Mouse (Mus musculus) thymus, postnatal 14 days (tissue): Measurements from ENCODE around the gene Rnf180.
"Not testable (repeated sequence)": the region's sequence is repeated elsewhere in the genome, so short reads cannot be mapped to it uniquely, and the experiment has no call there.

Experiments used
- DNase-seq: peaks from one replicate; pipeline ENCODE4 v3.0.0; 2021

The Rnf180 gene

GRCm38 (mm10) chr13:105294715-105295114 lies at the start of gene Rnf180:
TSS of gene Rnf180 (minus strand) at chr13:105294815.
- no peak for DNase-seq

DNA sequence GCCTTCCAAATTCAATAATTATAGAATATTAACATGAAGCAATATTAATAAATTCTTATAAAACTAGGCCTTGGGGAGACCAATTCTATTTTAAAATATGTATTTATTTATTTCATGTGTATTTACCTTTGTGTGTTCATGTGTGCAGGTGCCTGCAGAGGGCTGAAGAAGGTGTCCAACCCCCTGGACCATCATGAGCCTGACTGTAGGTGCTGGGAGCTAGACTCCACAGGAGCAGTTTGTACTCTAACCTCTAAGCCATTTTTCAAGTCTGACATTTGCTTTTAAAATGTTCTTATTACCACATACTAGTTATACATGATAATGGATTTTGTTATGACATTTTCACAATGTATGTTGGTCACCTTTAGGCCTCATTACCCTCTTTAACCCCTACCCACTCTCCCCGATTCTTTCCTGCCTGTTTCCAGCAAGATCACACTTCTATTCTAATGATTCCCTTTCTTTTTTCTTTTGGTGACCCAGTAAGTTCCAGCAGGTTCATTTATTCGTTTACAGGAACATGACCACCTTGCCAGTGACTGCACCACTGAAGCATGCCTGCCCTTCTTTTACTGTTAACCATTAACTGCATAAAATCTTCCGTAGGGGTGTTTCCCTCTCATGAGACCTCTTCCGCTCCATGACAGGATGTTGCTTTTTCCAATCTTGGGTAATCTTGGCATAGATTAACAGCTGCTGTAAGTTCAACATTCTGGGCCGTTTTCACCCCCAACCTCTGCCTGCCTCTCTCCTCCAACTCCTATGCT lies 36.8 kb upstream of the Rnf180 start:
- no peak for DNase-seq

DNA sequence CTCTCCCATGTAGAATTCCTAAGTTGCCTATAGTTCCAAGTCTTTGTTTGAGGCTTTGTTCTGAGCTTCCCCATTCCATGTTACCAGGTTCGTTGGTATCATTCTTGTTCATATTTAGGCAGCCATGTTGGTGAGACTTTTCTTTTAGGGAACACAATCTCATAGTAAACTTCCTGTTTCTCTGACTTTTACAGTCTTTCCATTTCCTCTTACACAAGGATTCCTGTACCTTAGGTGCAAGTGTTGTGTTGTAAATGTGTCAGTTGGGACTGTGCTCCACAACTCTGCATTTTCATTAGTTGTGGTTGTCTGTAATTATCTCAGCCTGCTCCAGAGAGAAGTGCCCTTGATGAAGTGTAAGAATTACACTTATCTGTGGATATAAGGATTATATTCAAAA lies 32.3 kb upstream of the Rnf180 start:
- no peak for DNase-seq

DNA sequence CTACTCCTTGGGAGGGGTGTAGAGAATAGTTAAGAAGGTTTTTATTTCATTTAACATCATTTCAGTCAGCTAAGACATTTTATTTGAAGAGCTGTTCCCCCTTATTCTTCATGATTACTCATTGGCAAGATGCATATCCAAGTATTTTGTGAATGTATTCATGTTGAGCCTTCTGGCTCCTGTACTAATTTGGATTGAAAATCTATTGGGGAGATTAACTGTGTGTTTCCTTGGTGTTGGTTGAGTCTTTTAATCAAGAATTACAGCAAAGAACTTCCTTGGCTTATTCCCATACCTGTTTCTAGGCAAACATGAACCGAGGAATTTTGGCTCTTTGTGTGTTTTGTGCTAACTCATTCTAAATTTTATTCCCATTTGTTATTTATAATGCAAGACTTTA lies 22.3 kb upstream of the Rnf180 start:
- DNase-seq: no peak

GRCm38 (mm10) chr13:105316009-105316408 lies 21.4 kb upstream of the Rnf180 start:
- DNase-seq: no peak

DNA sequence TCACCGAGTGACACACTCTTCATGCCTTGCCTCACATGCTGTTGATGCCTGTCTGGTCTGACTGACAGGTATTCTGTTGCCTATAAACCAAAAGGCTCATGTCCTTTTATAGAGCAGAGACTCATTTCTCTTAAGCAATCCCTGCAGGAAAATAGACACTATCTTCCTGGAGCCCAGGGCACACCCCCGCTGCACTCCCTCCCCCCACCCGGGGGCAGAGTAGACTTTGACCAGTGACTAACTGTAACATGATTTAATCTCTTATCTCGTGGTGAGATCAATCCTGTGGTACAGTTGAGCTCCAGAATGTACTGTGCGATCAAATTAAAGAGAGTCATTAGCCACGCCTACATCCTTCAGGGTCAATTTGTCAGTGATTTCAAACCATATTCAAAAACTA lies 18.1 kb upstream of the Rnf180 start:
- no peak for DNase-seq

DNA sequence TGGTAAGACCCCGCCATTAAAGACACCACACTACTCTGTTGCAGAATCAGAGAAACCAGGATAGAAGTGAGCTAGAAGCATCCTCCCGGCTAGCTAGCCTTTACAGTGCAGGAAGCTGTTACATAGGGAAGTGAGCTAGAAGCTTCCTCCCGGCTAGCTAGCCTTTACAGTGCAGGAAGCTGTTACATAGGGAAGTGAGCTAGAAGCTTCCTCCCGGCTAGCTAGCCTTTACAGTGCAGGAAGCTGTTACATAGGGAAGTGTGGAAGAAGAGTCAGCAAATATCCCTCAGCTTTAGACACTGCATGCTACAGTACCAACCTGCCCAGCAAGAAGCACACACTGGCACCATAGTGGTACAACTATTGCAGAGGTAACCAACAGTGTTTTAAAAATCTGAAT lies 15.9 kb upstream of the Rnf180 start:
- DNase-seq: not testable (repeated sequence)

DNA sequence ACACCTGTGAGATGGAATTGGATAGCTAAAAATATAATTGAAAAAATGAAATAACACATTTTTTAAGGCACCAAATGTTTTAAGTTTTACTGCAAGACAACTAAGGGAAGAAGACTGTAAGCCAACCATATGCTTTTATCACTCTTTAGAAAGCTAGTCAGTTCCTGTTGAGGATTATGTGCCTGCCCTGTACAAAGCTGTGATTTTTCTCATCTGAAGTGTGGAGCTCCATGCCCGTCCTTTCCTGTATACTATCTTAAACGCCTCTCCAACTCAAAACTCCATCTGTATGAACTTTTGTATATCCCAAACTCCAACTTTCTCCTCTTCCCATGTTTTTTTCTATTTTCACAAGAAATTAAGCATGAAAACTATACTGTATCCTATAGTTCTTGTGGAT lies 10.9 kb upstream of the Rnf180 start:
- no peak for DNase-seq

- no peak for DNase-seq
Observed at GRCm38 (mm10) chr13:105304054-105304453, 9.4 kb upstream of the Rnf180 start.

GRCm38 (mm10) chr13:105300009-105300346 lies 5.4 kb upstream of the Rnf180 start:
- no peak for DNase-seq

DNA sequence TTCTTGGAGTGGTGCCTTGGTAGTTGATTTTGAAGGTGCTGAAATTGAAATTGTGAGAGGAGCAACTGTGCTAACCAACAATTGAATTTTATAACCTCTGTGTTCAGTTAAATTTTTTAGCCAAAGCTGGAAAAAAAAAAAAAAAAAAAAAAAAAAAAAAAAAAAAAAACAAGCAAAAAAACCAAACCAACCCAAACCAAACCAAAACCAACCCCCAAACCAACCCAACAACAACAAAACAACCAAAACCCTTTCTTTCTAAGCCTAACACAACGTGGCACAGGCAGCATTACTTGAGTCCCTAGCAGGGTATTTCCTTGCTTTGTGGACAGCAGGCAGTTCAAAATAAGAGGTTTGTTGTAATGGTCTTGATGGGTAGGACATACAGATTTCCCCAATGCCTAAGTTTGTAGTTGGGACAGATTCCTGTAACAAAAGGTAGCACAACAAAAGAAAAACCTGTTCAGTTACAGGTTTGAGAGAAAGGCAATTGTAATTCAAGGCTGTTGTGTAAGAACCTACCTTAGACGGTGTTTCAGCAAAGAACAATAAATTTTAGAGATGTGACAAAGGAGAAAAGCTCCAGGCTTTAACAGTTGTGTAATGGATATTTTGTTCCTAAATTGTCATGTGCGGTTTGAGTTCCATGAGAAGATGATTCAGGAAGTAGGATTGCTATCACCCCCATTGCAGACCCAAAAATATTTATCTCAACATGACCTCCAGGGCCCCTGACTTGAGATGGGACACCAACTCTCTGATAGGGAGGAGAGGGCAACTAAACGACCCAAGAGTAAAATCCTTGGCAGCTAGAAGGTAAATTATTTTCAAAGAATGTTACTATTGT lies 4.8 kb upstream of the Rnf180 start:
- DNase-seq: no peak

DNA sequence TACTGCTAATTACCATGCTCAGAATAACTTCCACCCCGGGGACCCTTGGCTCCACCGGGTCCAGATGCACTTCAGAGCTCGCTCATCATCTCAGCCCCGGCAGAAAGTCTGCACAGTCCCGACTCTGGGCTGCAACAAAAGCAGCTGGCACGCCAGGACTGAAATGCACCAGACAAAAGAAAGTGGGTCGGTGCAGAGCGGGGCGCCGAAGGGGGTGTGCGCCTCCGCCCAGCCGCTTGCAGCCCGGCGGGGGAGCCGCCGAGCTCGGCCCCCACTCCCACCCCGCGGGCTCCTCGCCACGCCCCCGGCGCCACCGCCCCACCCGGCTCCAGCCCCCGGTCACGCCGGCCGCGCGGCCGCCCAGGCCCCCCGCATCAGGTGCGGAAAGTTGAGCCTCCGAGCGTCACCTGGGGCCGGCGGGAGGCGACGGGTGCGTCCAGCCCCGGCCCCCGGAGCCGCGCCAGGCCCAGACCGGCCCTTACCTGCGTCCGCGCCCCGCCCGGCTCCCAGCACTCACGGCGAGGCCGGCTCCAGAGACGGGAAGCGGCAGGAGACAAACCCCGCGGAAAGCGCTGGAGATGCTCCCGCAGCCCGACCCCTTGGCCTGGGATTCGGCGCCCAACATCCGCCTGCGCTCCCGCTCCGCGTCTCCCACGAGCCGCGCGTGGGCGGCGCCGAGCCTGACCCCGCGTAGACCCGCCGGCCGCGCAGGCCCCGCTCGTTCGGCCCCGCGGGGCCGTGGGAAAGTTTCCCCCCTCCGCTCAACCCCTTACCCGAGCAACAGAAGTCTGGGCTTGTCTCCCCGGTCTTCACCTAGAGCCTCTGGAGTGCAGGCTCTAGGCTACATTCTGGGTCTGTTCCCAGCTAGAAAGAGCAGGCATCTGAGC lies 591 bp downstream of the Rnf180 start:
- DNase-seq: peak; percentile 47

DNA sequence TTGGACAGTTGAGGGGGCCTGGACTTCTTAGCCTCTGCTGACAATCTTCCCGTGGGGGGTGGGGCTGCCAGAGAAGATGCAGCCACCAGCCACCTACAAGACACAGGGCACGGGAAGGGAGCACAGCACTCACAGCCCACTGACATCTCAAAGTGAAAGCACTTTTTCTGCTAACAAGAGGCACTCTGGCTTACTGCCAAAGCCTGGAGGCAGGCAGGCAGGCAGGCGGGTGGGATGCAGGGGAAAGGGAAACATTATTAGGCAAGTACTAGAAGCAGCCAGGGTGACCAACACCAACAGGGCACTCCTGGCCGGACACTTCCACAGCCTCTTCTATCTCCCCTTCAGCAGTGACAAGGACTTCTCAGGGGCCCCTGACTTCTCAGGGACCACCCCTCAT lies 2.8 kb downstream of the Rnf180 start:
- peak; percentile 8 for DNase-seq

GRCm38 (mm10) chr13:105290594-105290993 lies 4.0 kb downstream of the Rnf180 start:
- DNase-seq: no peak

GRCm38 (mm10) chr13:105290021-105290420 lies 4.6 kb downstream of the Rnf180 start:
- DNase-seq: no peak

DNA sequence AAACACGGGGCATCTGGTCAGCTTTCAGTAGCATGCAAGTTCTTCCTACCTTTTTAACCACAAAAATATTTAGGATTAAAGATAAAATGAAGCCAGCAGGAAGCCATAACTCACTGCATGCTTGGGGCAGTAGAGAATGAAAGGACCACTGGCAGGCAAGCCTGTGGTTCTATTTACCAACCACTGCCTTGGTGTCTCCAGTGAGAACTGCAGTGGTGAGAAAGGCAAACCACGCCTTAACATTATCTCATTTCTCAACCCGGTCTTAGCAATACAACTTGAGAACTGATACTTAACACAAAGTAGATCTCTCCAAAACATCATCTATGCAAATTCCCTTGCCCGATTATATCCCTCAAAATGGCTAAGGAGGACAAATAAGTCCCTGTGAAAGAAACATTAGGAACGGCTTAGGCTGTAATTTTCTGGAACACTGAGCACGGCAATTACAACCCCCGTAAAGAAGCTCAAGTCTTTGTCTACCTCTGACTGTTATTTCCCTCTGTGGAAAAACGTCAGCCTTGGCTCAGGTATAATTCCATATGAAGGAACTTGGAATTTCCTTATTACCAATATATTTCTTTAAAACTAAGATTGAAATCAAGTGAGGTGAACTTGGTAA lies 15.1 kb downstream of the Rnf180 start:
- DNase-seq: no peak

GRCm38 (mm10) chr13:105270394-105271094 lies 24.1 kb downstream of the Rnf180 start:
- no peak for DNase-seq

- DNase-seq: no peak
Observed at GRCm38 (mm10) chr13:105267464-105267863, 27.2 kb downstream of the Rnf180 start.

GRCm38 (mm10) chr13:105266746-105267145 lies 27.9 kb downstream of the Rnf180 start:
- peak; percentile 54 for DNase-seq

DNA sequence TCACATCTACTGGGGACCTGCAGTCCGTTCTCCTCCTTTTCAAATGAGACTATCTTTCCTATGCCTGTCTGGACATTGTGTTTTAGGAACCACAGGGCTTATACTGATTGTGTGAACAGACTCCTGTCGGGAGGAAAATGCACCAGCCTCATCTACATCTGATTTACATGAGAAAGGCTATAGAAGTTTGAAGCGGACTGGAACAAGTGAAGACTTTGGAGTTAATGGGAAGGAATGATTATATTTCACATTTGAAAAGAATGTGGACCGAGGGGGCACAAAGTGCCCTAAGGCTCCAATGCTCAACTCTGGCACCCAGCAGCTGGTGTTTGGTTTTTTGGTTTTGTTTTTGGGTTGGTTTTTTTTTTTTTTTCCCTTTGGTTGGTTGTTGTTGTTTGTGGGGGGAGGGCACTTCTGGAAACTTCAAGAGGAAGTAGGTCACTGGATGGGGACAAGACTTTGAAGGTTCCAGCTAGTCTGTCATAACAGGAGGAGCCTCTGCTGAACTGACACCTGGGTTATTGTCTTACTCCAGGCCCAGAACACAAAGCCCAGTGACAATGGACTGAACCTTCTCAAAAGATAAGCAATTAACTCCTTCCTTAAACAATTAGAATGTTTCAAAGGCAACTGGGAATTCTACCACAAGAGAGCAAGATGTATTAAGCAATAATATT lies 37.7 kb downstream of the Rnf180 start:
- DNase-seq: no peak

DNA sequence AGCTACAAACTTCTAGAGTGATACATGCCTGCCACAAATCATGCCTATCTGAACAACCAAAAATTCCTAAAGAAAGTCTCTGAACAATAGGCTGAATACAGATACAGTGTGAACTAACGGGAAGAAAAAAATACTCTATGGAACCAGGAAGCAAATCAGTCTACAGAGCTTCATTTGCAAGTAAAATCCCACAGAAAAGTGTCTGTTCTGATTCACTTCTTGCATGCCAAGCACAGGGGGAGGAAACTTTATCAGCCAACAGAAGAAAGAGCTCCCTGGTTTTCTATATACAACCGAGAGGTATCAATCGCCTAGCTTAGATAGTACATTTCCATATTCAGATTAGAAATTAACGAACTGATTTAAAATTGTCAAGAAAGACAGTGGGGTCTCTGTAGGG lies 43.8 kb downstream of the Rnf180 start:
- DNase-seq: no peak

- no peak for DNase-seq
Observed at GRCm38 (mm10) chr13:105250264-105250663, 44.4 kb downstream of the Rnf180 start.
